Mouse (Mus musculus) myocyte (in vitro differentiated cells): ENCODE data around the gene Bud31.

Source experiments
- MAX ChIP-seq: IDR thresholded peaks from one replicate; pipeline ENCODE4 v1.6.1; 2011; ENCODE audit warnings: low read depth, mild to moderate bottlenecking, control low read depth
- MYOD1 ChIP-seq, 3 experiments: IDR thresholded peaks; one replicate each; pipeline ENCODE4 v1.6.1; 2011; ENCODE audit warnings: control low read depth in 2 of 3, low read depth in 2 of 3, mild to moderate bottlenecking in 2 of 3, moderate library complexity in 1 of 3; ENCODE audit not compliant: insufficient read length in 2 of 3, control insufficient read depth in 1 of 3
- MYOG ChIP-seq, 3 experiments: IDR thresholded peaks; one replicate each; pipeline ENCODE4 v1.6.1; 2011; ENCODE audit warnings: control low read depth in 2 of 3, low read depth in 2 of 3, mild to moderate bottlenecking in 2 of 3; ENCODE audit not compliant: insufficient read length in 2 of 3, control insufficient read depth in 1 of 3, insufficient read depth in 1 of 3
- POLR2A ChIP-seq: IDR thresholded peaks from one replicate; pipeline ENCODE4 v1.6.1; 2011; ENCODE audit warnings: low read depth, mild to moderate bottlenecking, control low read depth, moderate library complexity; ENCODE audit not compliant: insufficient read length
- USF1 ChIP-seq: IDR thresholded peaks from one replicate; pipeline ENCODE4 v1.6.1; 2011; ENCODE audit warnings: low read depth, mild to moderate bottlenecking, control low read depth, moderate library complexity

GRCm38 (mm10) chr5:145114606-145115473 is 25.3 kb upstream of the Bud31 start:
- TF ChIP-seq MAX, result no peak
- no peak for TF ChIP-seq POLR2A
- no peak for TF ChIP-seq MYOD1 (IDR thresholded peaks at IDR 0.05; ENCODE audit: control insufficient read depth in 1 of 3, insufficient read length in 2 of 3, low read depth in 2 of 3)
- no peak for TF ChIP-seq MYOG (IDR thresholded peaks at IDR 0.05; ENCODE audit: control insufficient read depth in 1 of 3, insufficient read depth in 1 of 3, insufficient read length in 2 of 3, low read depth in 2 of 3)
- no peak for TF ChIP-seq USF1
